Mouse (Mus musculus) small intestine, adult 2 months (tissue): Measurements from ENCODE around the gene Kras.

Source experiments
- CTCF ChIP-seq: fragments of 200-500 bp; IDR thresholded peaks from 2 replicates; pipeline ENCODE4 v1.5.1; 2012; ENCODE audit warnings: low read depth, mild to moderate bottlenecking, control low read depth, inconsistent platforms, low read length, moderate library complexity, mixed read lengths; ENCODE audit not compliant: insufficient replicate concordance, insufficient read length; ENCODE audit errors: extremely low read depth
- POLR2A ChIP-seq: fragments of 200-500 bp; IDR thresholded peaks from 2 replicates; pipeline ENCODE4 v1.6.1; 2012; ENCODE audit warnings: low read depth, mild to moderate bottlenecking, control low read depth, inconsistent platforms, low read length, moderate library complexity

DNA sequence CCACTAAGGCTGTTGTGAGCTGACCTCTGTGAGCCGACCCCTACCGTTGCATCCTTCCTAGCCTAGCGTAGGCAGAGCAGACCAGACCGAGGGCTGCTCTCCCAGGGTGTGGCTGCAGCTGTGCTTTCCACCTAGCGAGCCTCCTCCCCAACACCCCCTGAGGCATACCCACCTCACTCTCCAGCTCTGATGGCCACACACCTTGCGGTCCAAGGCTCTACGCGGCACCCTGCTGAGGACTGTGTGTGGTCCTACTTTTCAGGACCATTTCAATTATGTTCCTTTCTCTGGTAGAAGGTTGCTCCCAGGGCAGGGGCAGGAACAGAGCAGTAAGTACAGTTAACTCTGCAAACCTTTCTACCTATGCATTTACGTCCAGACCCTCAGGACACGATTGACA is 73.6 kb downstream of the Kras start:
- TF ChIP-seq POLR2A (no peak), CTCF (no peak)
